Mouse (Mus musculus): ENCODE results near the gene Cnpy2.

DNA sequence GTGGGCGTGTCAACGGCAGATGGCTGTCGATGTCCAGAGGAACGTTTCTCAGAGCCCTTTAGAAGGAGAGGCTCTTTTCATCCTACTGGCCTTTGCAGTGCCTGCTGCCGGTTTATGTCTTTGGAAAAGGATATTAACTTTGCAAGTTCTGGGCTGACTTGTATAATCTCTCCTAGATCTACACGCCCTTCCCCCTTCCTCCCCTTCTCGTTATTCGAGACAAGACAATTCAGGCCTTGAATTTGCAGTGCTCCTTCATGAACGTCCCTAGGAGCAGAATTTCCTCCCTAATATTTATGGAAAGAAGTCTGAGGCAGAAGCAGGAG lies 46.9 kb downstream of the Cnpy2 start:
- TF ChIP-seq CTCF (IDR thresholded peaks at IDR 0.05; ENCODE audit: extremely low read depth, insufficient read length, insufficient replicate concordance, low read depth, low read length) (no peak), POLR2A (IDR thresholded peaks at IDR 0.05; ENCODE audit: low read depth, low read length) (no peak)

Measured in small intestine, adult 2 months (tissue).